Mouse (Mus musculus) T-helper 17 cell (primary cell): Measurements from ENCODE around the gene Fam189a1.

ENCODE experiments used
- in situ Hi-C, 2 experiments: fragments of 300-600 bp; cut with MboI, MseI; formaldehyde crosslinking; loops; 1 replicate in 1 of 2; 2 replicates in 1 of 2; pipeline ENCODE4 v1.15.1; 2025; ENCODE audit warnings: high pct_unique_total_duplicates in 2 of 2

Fam189a1 gene

DNA sequence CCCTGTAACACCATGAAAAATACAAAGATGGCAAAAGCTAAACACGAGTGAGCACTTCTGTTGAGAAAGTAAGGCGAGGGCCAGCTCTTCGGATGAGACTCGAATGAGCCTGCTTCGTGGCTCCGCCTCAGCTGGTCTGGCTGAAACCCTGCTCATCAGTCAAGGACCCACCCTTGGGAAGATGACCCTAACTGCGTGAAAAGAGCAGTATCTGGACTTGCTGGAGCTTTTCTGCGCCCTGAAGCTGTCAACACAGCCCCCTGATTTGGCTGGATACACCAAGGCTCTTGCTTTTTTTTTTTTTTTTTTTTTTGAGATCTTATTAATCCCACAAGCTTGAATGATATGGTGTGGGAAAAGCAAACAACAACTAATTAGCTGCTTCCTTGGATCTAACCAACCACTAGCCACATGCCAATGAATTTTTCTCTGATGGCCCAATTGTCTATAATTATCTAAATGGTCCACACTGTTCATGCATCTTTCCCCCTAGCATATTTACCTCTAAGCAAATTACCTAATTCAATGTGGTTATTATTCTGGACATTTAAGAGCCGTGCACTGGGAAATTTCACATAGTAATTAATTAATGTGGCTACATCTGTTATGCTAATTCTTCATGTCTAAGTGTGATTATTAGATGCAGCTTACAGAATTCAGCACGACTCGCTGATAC is 272.0 kb downstream of the Fam189a1 start:
- in situ Hi-C loops, result loop anchor here in 1 of 2 experiments (25.0 kb wide), 1 partner anchor 997 kb away; no protein-coding TSS in a partner anchor

GRCm38 (mm10) chr7:64882243-64882642 is 274.1 kb downstream of the Fam189a1 start:
- in situ Hi-C loops, result loop anchor here in 1 of 2 experiments (25.0 kb wide), 1 partner anchor 995 kb away; no protein-coding TSS in a partner anchor

GRCm38 (mm10) chr7:64881387-64881786 is 275.0 kb downstream of the Fam189a1 start:
- in situ Hi-C loops, result loop anchor here in 1 of 2 experiments (25.0 kb wide), 1 partner anchor 994 kb away; no protein-coding TSS in a partner anchor

DNA sequence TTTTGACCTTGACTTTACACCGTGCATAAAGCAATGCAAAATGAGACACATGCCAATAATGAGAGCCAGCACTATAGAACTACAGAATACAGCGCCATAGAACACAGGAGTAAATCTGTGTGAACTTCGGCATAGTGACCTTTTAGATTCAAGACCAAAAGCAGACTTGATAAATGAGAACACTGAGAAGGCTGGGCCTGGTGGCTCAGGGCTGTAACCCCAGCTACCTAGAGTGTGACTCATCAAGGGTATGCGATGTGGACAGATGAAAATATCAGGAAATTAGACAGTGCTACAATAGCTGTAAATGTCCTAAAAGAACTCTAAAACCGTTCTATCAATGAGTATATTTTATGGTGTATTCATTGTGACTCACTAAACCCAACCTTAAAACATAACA is 276.0 kb downstream of the Fam189a1 start:
- in situ Hi-C loops, result loop anchor here in 1 of 2 experiments (25.0 kb wide), 1 partner anchor 993 kb away; no protein-coding TSS in a partner anchor

DNA sequence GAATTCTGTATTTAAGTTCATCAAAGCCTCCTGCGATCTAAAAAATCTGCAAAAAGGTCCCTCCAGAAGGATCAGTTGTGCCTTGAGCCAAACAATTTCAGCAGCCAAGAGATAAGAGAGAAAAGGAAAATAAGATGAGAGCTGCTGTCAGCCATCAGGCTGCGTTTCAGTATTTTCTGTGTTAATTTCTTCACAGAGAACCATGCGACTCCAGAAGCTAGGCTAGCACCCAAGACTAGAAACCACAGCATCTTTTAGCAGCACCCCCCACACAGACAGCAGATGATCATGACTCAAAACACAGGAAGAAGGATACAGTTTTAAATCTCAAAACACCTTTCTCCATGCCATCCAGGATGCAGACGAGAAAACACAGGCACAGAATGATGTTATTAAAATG is 281.4 kb downstream of the Fam189a1 start:
- in situ Hi-C loops, result loop anchor here (5.0 to 25.0 kb wide), 3 partner anchors 478 to 988 kb away; partner anchors contain the start of gene Tarsl2 (in 1 of the 2)

DNA sequence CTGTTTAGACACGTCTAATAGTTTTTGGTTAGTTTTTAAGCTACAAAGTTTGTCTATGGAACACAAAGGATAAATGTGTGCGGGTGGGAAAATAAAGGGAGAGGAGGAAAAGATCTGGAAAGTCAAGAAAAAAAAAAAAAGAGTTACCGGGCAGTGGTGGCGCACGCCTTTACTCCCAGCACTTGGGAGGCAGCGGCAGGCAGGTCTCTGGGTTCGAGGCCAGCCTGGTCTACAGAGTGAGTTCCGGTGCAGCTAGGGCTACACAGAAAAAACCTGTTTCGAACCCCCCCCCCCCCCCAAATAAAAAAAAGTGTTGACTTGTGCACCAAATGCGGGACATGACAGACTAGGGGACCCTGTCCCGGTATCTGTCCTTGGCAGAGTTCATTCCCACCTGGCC is 283.1 kb downstream of the Fam189a1 start:
- in situ Hi-C loops, result loop anchor here in 1 of 2 experiments (25.0 kb wide), 1 partner anchor 764 kb away; the partner anchor contains the start of gene Tarsl2

GRCm38 (mm10) chr7:64872743-64873241 is 283.6 kb downstream of the Fam189a1 start, which contains the start of gene Nsmce3:
TSS of gene Nsmce3 (minus strand) at chr7:64872997.
- in situ Hi-C loops, result loop anchor here in 1 of 2 experiments (25.0 kb wide), 1 partner anchor 765 kb away; the partner anchor contains the start of gene Tarsl2

- in situ Hi-C loops, result loop anchor here in 1 of 2 experiments (25.0 kb wide), 1 partner anchor 765 kb away; the partner anchor contains the start of gene Tarsl2
These were observed 284.2 kb downstream of the Fam189a1 start for GRCm38 (mm10) chr7:64871987-64872742.

- in situ Hi-C loops, result loop anchor here in 1 of 2 experiments (25.0 kb wide), 1 partner anchor 768 kb away; the partner anchor contains the start of gene Tarsl2
These were observed 286.8 kb downstream of the Fam189a1 start for GRCm38 (mm10) chr7:64869549-64870065.

DNA sequence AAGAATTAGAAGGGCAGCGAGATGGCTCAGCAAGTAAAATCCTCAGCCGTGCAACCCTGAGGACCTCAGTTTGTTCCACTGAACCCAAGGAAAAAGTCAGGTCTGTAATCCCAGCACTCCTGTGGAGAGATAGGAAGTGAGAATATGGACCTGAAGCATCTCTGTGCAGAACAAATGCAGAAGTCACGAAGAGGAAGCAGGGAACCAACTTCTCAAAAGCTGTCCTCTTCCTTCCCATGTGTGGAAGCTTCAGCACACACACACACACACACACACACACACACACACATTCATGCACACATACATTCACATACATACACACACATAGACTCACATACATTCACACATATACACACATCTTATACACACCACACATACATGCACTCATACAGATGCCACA is 292.8 kb downstream of the Fam189a1 start:
- in situ Hi-C loops, result loop anchor here in 1 of 2 experiments (25.0 kb wide), 1 partner anchor 774 kb away; the partner anchor contains the start of gene Tarsl2

GRCm38 (mm10) chr7:64862978-64863377 is 293.4 kb downstream of the Fam189a1 start:
- in situ Hi-C loops, result loop anchor here in 1 of 2 experiments (25.0 kb wide), 1 partner anchor 774 kb away; the partner anchor contains the start of gene Tarsl2

GRCm38 (mm10) chr7:64856526-64857082 is 299.8 kb downstream of the Fam189a1 start:
- in situ Hi-C loops, result loop anchor here in 1 of 2 experiments (25.0 kb wide), 1 partner anchor 781 kb away; the partner anchor contains the start of gene Tarsl2

- in situ Hi-C loops, result loop anchor here in 1 of 2 experiments (25.0 kb wide), 1 partner anchor 781 kb away; the partner anchor contains the start of gene Tarsl2
These were observed 300.4 kb downstream of the Fam189a1 start for GRCm38 (mm10) chr7:64855976-64856375.

DNA sequence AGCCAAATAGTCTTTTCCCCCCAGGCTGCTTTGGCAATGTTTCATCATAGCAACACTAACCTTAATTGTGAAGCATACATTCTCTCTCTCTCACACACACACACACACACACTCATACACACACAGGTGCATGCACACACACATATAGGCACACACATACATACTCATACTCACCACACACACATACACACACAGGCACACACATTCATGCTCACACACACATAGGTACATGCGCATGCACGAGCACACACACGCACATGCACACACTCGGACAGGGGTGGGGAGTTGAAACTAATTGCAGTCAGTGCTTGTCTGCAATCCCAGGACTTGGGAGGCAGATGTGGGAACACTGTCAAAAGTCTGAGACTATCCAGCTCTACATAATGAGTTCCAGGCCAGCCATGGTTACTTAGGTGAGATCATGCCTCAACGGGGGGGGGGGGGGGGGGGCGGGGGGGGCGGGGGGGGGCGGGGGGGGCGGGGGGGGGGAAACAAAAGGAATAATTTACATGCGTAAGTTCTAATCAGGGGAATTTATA is 300.9 kb downstream of the Fam189a1 start:
- in situ Hi-C loops, result loop anchor here in 1 of 2 experiments (25.0 kb wide), 1 partner anchor 782 kb away; the partner anchor contains the start of gene Tarsl2

DNA sequence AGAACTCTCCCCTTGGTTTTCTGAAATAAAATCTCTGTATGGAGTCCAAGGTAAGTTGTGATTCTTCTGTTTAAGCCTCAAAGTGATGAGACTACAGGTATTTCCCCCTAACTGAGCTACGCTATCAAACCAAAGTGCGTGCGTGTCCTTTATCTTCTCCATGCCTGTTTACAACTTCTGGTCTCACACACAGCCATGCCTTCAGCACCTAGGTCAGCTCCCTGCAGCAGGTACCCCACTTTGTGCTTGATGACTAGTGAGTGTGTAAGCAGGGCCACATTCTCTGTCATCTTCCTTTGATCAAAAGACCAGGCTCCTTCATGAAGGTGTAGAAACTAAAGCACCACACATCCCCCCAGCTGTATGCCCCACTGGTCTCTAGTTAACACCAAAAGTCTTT is 305.6 kb downstream of the Fam189a1 start:
- in situ Hi-C loops, result loop anchor here in 1 of 2 experiments (25.0 kb wide), 1 partner anchor 787 kb away; the partner anchor contains the start of gene Tarsl2

GRCm38 (mm10) chr7:64847366-64847899 is 308.9 kb downstream of the Fam189a1 start:
- in situ Hi-C loops, result no loop called here

- in situ Hi-C loops, result no loop called here
These were observed 310.3 kb downstream of the Fam189a1 start for GRCm38 (mm10) chr7:64846061-64846460.

DNA sequence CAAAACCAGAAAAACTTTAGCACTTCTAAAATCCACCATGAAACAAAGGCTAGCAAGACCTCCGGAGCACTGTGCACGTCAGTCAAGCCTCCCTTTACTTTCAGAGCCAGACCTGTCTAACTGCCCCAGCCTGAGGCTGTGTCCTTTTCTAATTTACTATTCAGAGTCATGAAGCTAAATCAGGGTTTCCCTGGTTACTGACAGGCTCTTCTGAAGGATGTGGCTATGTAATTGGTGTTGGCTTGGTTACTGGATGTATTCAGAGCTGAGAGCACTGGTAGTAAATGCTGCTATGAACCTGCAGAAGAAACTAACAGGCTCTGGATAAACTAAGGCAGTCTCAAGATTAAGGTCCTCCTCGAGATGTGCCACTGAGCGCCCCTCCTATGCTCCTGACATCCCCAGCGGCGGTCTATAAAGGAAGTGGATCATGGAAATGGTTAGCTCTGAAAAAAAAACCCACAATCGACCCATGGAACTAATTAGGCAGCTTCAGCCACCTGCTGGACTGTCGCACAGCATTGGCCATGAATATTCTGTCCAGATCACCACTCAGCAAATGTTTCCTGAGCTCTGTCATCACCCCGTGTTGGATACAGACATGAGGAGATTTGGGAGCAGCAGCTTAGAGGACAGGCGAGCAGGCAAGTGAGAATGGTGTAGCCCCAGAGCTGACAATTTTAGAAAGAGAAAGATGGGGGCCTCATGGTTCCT is 315.3 kb downstream of the Fam189a1 start:
- in situ Hi-C loops, result no loop called here

- in situ Hi-C loops, result no loop called here
These were observed 315.8 kb downstream of the Fam189a1 start for GRCm38 (mm10) chr7:64840576-64840895.
